Mouse (Mus musculus) kidney, adult 2 months (tissue): Measurements from ENCODE around the gene Lrba.

Experiments used
- CTCF ChIP-seq: fragments of 200-500 bp; conservative IDR thresholded peaks from 2 replicates; pipeline ENCODE4 v1.5.1; 2011; ENCODE audit warnings: low read depth, mild to moderate bottlenecking, control low read depth, low read length, moderate library complexity, mixed read lengths; ENCODE audit not compliant: insufficient read depth, insufficient read length
- POLR2A ChIP-seq: fragments of 200-500 bp; IDR thresholded peaks from one replicate; pipeline ENCODE4 v1.6.1; 2011; ENCODE audit warnings: low read depth, low read length, control low read depth

DNA sequence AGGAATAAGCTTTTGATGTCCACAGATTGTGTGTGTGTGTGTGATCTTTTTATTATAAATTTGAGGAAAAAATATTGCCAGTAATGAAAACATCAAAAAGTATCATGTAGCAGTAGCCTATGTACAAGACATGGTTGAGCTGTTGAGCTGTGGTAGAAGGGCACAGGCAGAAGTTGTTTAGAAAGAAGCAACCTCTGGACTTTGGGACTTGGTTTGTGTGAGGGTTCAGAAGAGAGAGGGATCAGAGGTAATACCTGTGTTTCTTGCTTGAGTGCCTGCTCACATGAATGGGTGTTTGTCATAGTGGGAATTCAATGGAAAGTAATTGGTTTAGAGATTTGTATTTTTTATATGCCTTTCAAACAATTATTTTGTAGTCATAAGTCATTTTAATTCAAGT is 276.1 kb downstream of the Lrba start:
- TF ChIP-seq CTCF (no peak), POLR2A (no peak)
